In genomic region chr8:106838803-106839202, GRCm38 (mm10) we compare ENCODE assay signal across 13 mouse cellular contexts. TPM values are rescaled to one million over a fixed set of nuclear protein-coding genes. Genes with fewer than 3 reads are reported as not detected.
A peak's percentile ranks its signal among the peaks of the same experiment; 100 is the strongest.
DNase-seq lines count a peak whose midpoint lies in the region; ATAC-seq and TF ChIP-seq lines count a peak whose summit lies in the region.
"Had no signal": no experiment of that assay in that cellular context is flagged by ENCODE, and none has a peak within 500 bp of the region (broad histone marks: within the 10 kb centered on the region; RNA-seq: fewer than 3 reads in every experiment).

No protein-coding gene starts in this region.

- no peak for ATAC-seq in forebrain, embryonic 14.5 days
- no peak for ATAC-seq in limb, embryonic 14.5 days (ENCODE audit: low FRiP score, low read depth)
- no peak for ATAC-seq in inflammation-experienced regulatory T-cells, adult 6 months

- no peak overlapping the region for H3K4me2 ChIP-seq in forebrain, embryonic 14.5 days (ENCODE audit: low read length)
- H3K4me2 ChIP-seq in limb, embryonic 14.5 days (replicated peaks; ENCODE audit: low read depth, low read length, severe bottlenecking) = no peak overlapping the region
- H3K4me2 ChIP-seq: embryonic facial prominence, embryonic 13.5 days had no signal

- H3K9ac ChIP-seq in forebrain, embryonic 14.5 days (ENCODE audit: low read length) = no peak overlapping the region
- peak overlapping the region; percentile 0; the same call in 1 of the 2 replicates for H3K9ac ChIP-seq in limb, embryonic 14.5 days (ENCODE audit: low read depth, low read length, severe bottlenecking)

- H3K27ac ChIP-seq in gastrocnemius, adult 2 months = peak overlapping the region; percentile 84
- H3K27ac ChIP-seq in left cerebral cortex, adult 2 months = peak overlapping the region; percentile 94
- peak overlapping the region; percentile 59; the same call in 1 of the 2 replicates for H3K27ac ChIP-seq in forebrain, embryonic 14.5 days (ENCODE audit: low read depth, low read length)
- no peak overlapping the region for H3K27ac ChIP-seq in limb, embryonic 14.5 days (replicated peaks; ENCODE audit: low read depth, low read length)

- H3K4me3 ChIP-seq in gastrocnemius, adult 2 months = peak overlapping the region; percentile 51
- no peak overlapping the region for H3K4me3 ChIP-seq in left cerebral cortex, adult 2 months
- no peak overlapping the region for H3K4me3 ChIP-seq in forebrain, embryonic 14.5 days (ENCODE audit: low read depth, low read length)
- no peak overlapping the region for H3K4me3 ChIP-seq in limb, embryonic 14.5 days (replicated peaks; ENCODE audit: low read length)
- H3K4me3 ChIP-seq: embryonic facial prominence, embryonic 13.5 days had no signal

- TF ChIP-seq POLR2A in limb, embryonic 14.5 days (IDR thresholded peaks at IDR 0.05; ENCODE audit: borderline replicate concordance, extremely low read depth, insufficient read depth, insufficient read length) = no peak

- no peaks in the 10 kb centered on the region for H3K4me1 ChIP-seq in forebrain, embryonic 14.5 days (ENCODE audit: control insufficient read depth, insufficient read depth, low read length)
- H3K4me1 ChIP-seq in limb, embryonic 14.5 days (ENCODE audit: control insufficient read depth, insufficient read depth, low read length) = peaks cover 3% of the 10 kb centered on the region; the same call in 1 of the 2 replicates

- H3K9me3 ChIP-seq in forebrain, embryonic 14.5 days (replicated peaks; ENCODE audit: control insufficient read depth, low read length) = no peaks in the 10 kb centered on the region
- H3K9me3 ChIP-seq in limb, embryonic 14.5 days (ENCODE audit: control insufficient read depth, low read length) = no peaks in the 10 kb centered on the region
- H3K9me3 ChIP-seq: embryonic facial prominence, embryonic 13.5 days; G1E had no signal

- no peak for DNase-seq in gastrocnemius, adult 2 months
- DNase-seq in gastrocnemius, adult 8-10 months (ENCODE audit: low spot score in 2 of 2) = no peak
- DNase-seq in left cerebral cortex, adult 2 months (ENCODE audit: extremely low spot score in 1 of 2, low spot score in 2 of 2) = no peak
- no peak for DNase-seq in left cerebral cortex, adult 9 months (ENCODE audit: low spot score in 2 of 2)
- DNase-seq in forebrain, embryonic 14.5 days (ENCODE audit: low spot score) = no peak
- no peak for DNase-seq in limb, embryonic 14.5 days (ENCODE audit: low spot score)
- DNase-seq in spleen, postnatal 36 days (ENCODE audit: low spot score in 2 of 2) = no peak
- DNase-seq: cerebellum, adult 9-11 months; thymus, postnatal 25 days had no signal

- no peak for TF ChIP-seq CTCF in gastrocnemius, adult 2 months (IDR thresholded peaks at IDR 0.05)
- TF ChIP-seq CTCF in left cerebral cortex, adult 2 months (IDR thresholded peaks at IDR 0.05) = no peak

- intact Hi-C loops in gastrocnemius, adult 2 months (cut with DNase I) = loop anchor here (5.0 kb wide), 1 partner anchor 33 kb away; the partner anchor contains the start of gene Has3
- intact Hi-C loops in left cerebral cortex, adult 2 months (cut with DNase I) = loop anchor here (2.0 kb wide), 1 partner anchor 68 kb away; no protein-coding TSS in a partner anchor

- no peaks in the 10 kb centered on the region for H3K27me3 ChIP-seq in forebrain, embryonic 14.5 days (replicated peaks; ENCODE audit: control insufficient read depth, insufficient read depth, low read length)
- H3K27me3 ChIP-seq in limb, embryonic 14.5 days (ENCODE audit: control insufficient read depth, insufficient read depth, low read length) = no peaks in the 10 kb centered on the region
- H3K27me3 ChIP-seq: embryonic facial prominence, embryonic 13.5 days had no signal

- WGBS in forebrain, embryonic 14.5 days = 83% methylated on average over 6 of the region's 6 CpGs
- WGBS in limb, embryonic 14.5 days = 46% methylated on average over 6 of the region's 6 CpGs

- no peaks in the 10 kb centered on the region for H3K36me3 ChIP-seq in forebrain, embryonic 14.5 days (ENCODE audit: control insufficient read depth, insufficient read depth, low read length)
- no peaks in the 10 kb centered on the region for H3K36me3 ChIP-seq in limb, embryonic 14.5 days (ENCODE audit: control insufficient read depth, insufficient read depth, low read length)
- H3K36me3 ChIP-seq: embryonic facial prominence, embryonic 13.5 days; G1E had no signal

RNA-seq across cellular contexts. Expression of gene Has3, which starts 31.2 kb away (rescaled TPM):
- under 1 TPM; 0.56 to 0.59 TPM for total RNA-seq in gastrocnemius, adult 2 months (2021)
- under 1 TPM; 0.65 to 0.94 (median 0.75) TPM for total RNA-seq in gastrocnemius, adult 8-10 months (2022)
- 1 to 10 TPM; 1.7 to 2.0 TPM for total RNA-seq in left cerebral cortex, adult 2 months (2021)
- 1.4 and 1.8 TPM in 2 replicates for polyA plus RNA-seq in forebrain, embryonic 14.5 days (2014; fragmentation: Nextera tagmentation; extraction: Ambion mirVana)
- polyA plus RNA-seq in limb, embryonic 14.5 days (2012; rRNA removed) = 1.9 and 2.0 TPM in 2 replicates
- 0.53 and 0.58 TPM in 2 replicates for polyA plus RNA-seq in limb, embryonic 14.5 days (2014; fragmentation: Nextera tagmentation; extraction: Ambion mirVana)
- under 1 TPM; 0.18 to 0.50 (median 0.30) TPM for polyA plus RNA-seq in inflammation-experienced regulatory T-cells, adult 6 months (2017; shearing (Covaris generic))
- total RNA-seq: hematopoietic stem cell, adult 5-6 weeks had no signal
- polyA plus RNA-seq: G1E had no signal

RNA-seq across cellular contexts. Expression of gene Utp4, which starts 54.6 kb away (rescaled TPM):
- 10 to 100 TPM; 20.1 to 24.0 TPM for total RNA-seq in gastrocnemius, adult 2 months (2021)
- 10 to 100 TPM; 21.7 to 26.7 (median 25.3) TPM for total RNA-seq in gastrocnemius, adult 8-10 months (2022)
- total RNA-seq in left cerebral cortex, adult 2 months (2021) = 10 to 100 TPM; 36.4 to 39.4 TPM
- 52.7 and 55.2 TPM in 2 replicates for polyA plus RNA-seq in forebrain, embryonic 14.5 days (2014; fragmentation: Nextera tagmentation; extraction: Ambion mirVana)
- 50.7 and 53.3 TPM in 2 replicates for polyA plus RNA-seq in limb, embryonic 14.5 days (2012; rRNA removed)
- polyA plus RNA-seq in limb, embryonic 14.5 days (2014; fragmentation: Nextera tagmentation; extraction: Ambion mirVana) = 61.9 and 64.0 TPM in 2 replicates
- polyA plus RNA-seq in inflammation-experienced regulatory T-cells, adult 6 months (2017; shearing (Covaris generic)) = 10 to 100 TPM; 42.0 to 52.6 (median 48.3) TPM
